ENCODE assay signal across 8 mouse cellular contexts in genomic region chr9:72110627-72111003, GRCm38 (mm10). TPM values are rescaled to one million over a fixed set of nuclear protein-coding genes. Genes with fewer than 3 reads are reported as not detected.
DNase-seq lines count a peak whose midpoint lies in the region; ATAC-seq and TF ChIP-seq lines count a peak whose summit lies in the region.

No protein-coding gene starts in this region.

- peak overlapping the region; percentile 73 for H3K27ac ChIP-seq in thymus, adult 2 months (ENCODE audit: control insufficient read depth, insufficient read depth, low read length)
- peak overlapping the region; percentile 98 for H3K27ac ChIP-seq in limb, embryonic 15.5 days
- H3K27ac ChIP-seq in midbrain, embryonic 15.5 days = peak overlapping the region; percentile 95

- WGBS in thymus, adult 2 months = under 1% methylated on average over 20 of the region's 23 CpGs
- WGBS in limb, embryonic 15.5 days = 0% methylated on average over 16 of the region's 23 CpGs
- under 1% methylated on average over 17 of the region's 23 CpGs for WGBS in midbrain, embryonic 15.5 days

- DNase-seq in thymus, adult 2 months = peak; percentile 47
- DNase-seq in thymus, postnatal 0 days (ENCODE audit: low spot score) = no peak
- DNase-seq in gastrocnemius, postnatal 14 days = peak; percentile 34
- DNase-seq in kidney, adult 11 months = peak; percentile 33
- peak; percentile 60 to 69 for DNase-seq in thymus, postnatal 36 days

- peaks cover 4% of the 10 kb centered on the region; the same call in 1 of the 2 replicates for H3K4me1 ChIP-seq in thymus, adult 2 months (replicated peaks; ENCODE audit: control insufficient read depth, insufficient read depth, low read length)
- H3K4me1 ChIP-seq in limb, embryonic 15.5 days = 0 out of 2 replicates have a peak, but pooled peaks cover 6% of the 10 kb centered on the region
- peaks cover 22% of the 10 kb centered on the region for H3K4me1 ChIP-seq in midbrain, embryonic 15.5 days

- peak overlapping the region; percentile 70 for H3K4me2 ChIP-seq in limb, embryonic 15.5 days
- H3K4me2 ChIP-seq in midbrain, embryonic 15.5 days = peak overlapping the region; percentile 89

- peak overlapping the region; percentile 100 for H3K9ac ChIP-seq in limb, embryonic 15.5 days
- peak overlapping the region; percentile 93 for H3K9ac ChIP-seq in midbrain, embryonic 15.5 days

- ATAC-seq in common myeloid progenitor, adult 5-6 weeks (replicated peaks; ENCODE audit: low read depth, poor library complexity, severe bottlenecking) = peak; percentile 27; the same call in 1 of the 2 replicates
- no peak for ATAC-seq in limb, embryonic 15.5 days (ENCODE audit: insufficient number of reproducible peaks, low FRiP score, low TSS enrichment, low read depth)
- ATAC-seq in midbrain, embryonic 15.5 days (replicated peaks) = peak; percentile 25; the same call in 1 of the 2 replicates

- H3K4me3 ChIP-seq in thymus, adult 2 months (ENCODE audit: control insufficient read depth, insufficient read depth, low read length) = peak overlapping the region; percentile 97
- H3K4me3 ChIP-seq in limb, embryonic 15.5 days = peak overlapping the region; percentile 97
- H3K4me3 ChIP-seq in midbrain, embryonic 15.5 days = peak overlapping the region; percentile 95

- peaks cover 7% of the 10 kb centered on the region; the same call in 1 of the 2 replicates for H3K36me3 ChIP-seq in thymus, adult 2 months (ENCODE audit: control insufficient read depth, insufficient read depth, low read length)
- 0 out of 2 replicates have a peak, but pooled peaks cover 3% of the 10 kb centered on the region for H3K36me3 ChIP-seq in limb, embryonic 15.5 days
- H3K36me3 ChIP-seq in midbrain, embryonic 15.5 days (replicated peaks) = no peaks in the 10 kb centered on the region

- intact Hi-C loops in gastrocnemius, postnatal 14 days (cut with DNase I; ENCODE audit: low total_unique reads) = no loop called here

- no peaks in the 10 kb centered on the region for H3K27me3 ChIP-seq in thymus, adult 2 months (ENCODE audit: control insufficient read depth, insufficient read depth, low read length)
- H3K27me3 ChIP-seq in limb, embryonic 15.5 days = no peaks in the 10 kb centered on the region
- 0 out of 2 replicates have a peak, but pooled peaks cover 3% of the 10 kb centered on the region for H3K27me3 ChIP-seq in midbrain, embryonic 15.5 days (replicated peaks)

- no peaks in the 10 kb centered on the region for H3K9me3 ChIP-seq in limb, embryonic 15.5 days
- H3K9me3 ChIP-seq in midbrain, embryonic 15.5 days = no peaks in the 10 kb centered on the region

- no peak for TF ChIP-seq POLR2A in thymus, adult 2 months (IDR thresholded peaks at IDR 0.05; ENCODE audit: control insufficient read depth, extremely low read depth, insufficient read depth, low read length, poor library complexity)

- TF ChIP-seq CTCF in thymus, adult 2 months (IDR thresholded peaks at IDR 0.05; ENCODE audit: borderline replicate concordance, control insufficient read depth, extremely low read depth, insufficient read depth, low read length, poor library complexity) = no peak

RNA-seq across cellular contexts. Expression of gene Tcf12, which starts 1.1 kb away (rescaled TPM):
- 401 and 416 TPM in 2 replicates for polyA plus RNA-seq in thymus, adult 2 months (2012; rRNA removed)
- polyA plus RNA-seq in thymus, postnatal 0 days (2015; fragmentation: Nextera tagmentation; extraction: Ambion mirVana) = 110 and 142 TPM in 2 replicates
- total RNA-seq in common myeloid progenitor, adult 5-6 weeks (2017) = 58.2 and 64.5 TPM in 2 replicates
- total RNA-seq in gastrocnemius, postnatal 14 days (2021) = 10 to 100 TPM; 42.9 to 48.7 TPM
- 81.8 and 90.4 TPM in 2 replicates for polyA plus RNA-seq in limb, embryonic 15.5 days (2015; fragmentation: Nextera tagmentation; extraction: Ambion mirVana)
- 59.9 and 60.9 TPM in 2 replicates for polyA plus RNA-seq in midbrain, embryonic 15.5 days (2015; fragmentation: Nextera tagmentation; extraction: Ambion mirVana)
